8 mouse cellular contexts compared by ENCODE assay signal in genomic region chr8:120633665-120634271, GRCm38 (mm10). TPM values are rescaled to one million over a fixed set of nuclear protein-coding genes. Genes with fewer than 3 reads are reported as not detected.
A peak's percentile ranks its signal among the peaks of the same experiment; 100 is the strongest.
DNase-seq lines count a peak whose midpoint lies in the region; ATAC-seq and TF ChIP-seq lines count a peak whose summit lies in the region.

No protein-coding gene starts in this region.

- peak; percentile 16; the same call in 1 of the 2 replicates for ATAC-seq in intestine, postnatal 0 days
- peak; percentile 53 for ATAC-seq in midbrain, embryonic 14.5 days (ENCODE audit: low FRiP score, low TSS enrichment)

- H3K9ac ChIP-seq in intestine, postnatal 0 days (ENCODE audit: low read depth, low read length) = peak overlapping the region; percentile 34; the same call in 1 of the 2 replicates
- peak overlapping the region; percentile 70 for H3K9ac ChIP-seq in midbrain, embryonic 14.5 days (replicated peaks; ENCODE audit: low read length)

- H3K27ac ChIP-seq in heart, embryonic 10.5 days = peak overlapping the region; percentile 78
- H3K27ac ChIP-seq in embryonic fibroblast, embryonic 13.5 days (ENCODE audit: insufficient read depth, low read length) = no peak overlapping the region
- no peak overlapping the region for H3K27ac ChIP-seq in intestine, postnatal 0 days (ENCODE audit: low read depth, low read length)
- no peak overlapping the region for H3K27ac ChIP-seq in midbrain, embryonic 14.5 days (replicated peaks; ENCODE audit: low read depth, low read length)

- H3K4me3 ChIP-seq in heart, embryonic 10.5 days = peak overlapping the region; percentile 78
- H3K4me3 ChIP-seq in embryonic fibroblast, embryonic 13.5 days (ENCODE audit: insufficient read depth, low read length) = peak overlapping the region; percentile 24; the same call in 1 of the 2 replicates
- peak overlapping the region; percentile 54 for H3K4me3 ChIP-seq in intestine, postnatal 0 days (ENCODE audit: low read depth, low read length)
- peak overlapping the region; percentile 60 for H3K4me3 ChIP-seq in midbrain, embryonic 14.5 days (replicated peaks; ENCODE audit: low read depth, low read length)

- TF ChIP-seq CTCF in embryonic fibroblast, embryonic 13.5 days (IDR thresholded peaks at IDR 0.05; ENCODE audit: borderline replicate concordance, insufficient read depth, low read length) = no peak
- no peak for TF ChIP-seq CTCF in intestine, postnatal 0 days (IDR thresholded peaks at IDR 0.05; ENCODE audit: low read depth)

- DNase-seq in heart, embryonic 10.5 days (ENCODE audit: low spot score) = no peak
- no peak for DNase-seq in heart, adult 18-20 months
- peak; percentile 72 for DNase-seq in ES-CJ7 (ENCODE audit: low read depth, low spot score)
- DNase-seq in midbrain, embryonic 14.5 days = peak; percentile 75
- DNase-seq in urinary bladder, postnatal 25 days (ENCODE audit: low spot score) = no peak
- no peak for DNase-seq in gastrocnemius, postnatal 14 days

- peak overlapping the region; percentile 99 for H3K4me2 ChIP-seq in intestine, postnatal 0 days (replicated peaks; ENCODE audit: low read depth)
- peak overlapping the region; percentile 96 for H3K4me2 ChIP-seq in midbrain, embryonic 14.5 days (ENCODE audit: low read length)

- intact Hi-C loops in gastrocnemius, postnatal 14 days (cut with DNase I; ENCODE audit: low total_unique reads) = no loop called here

- WGBS in heart, embryonic 10.5 days = 1% methylated on average over 44 of the region's 44 CpGs
- WGBS in intestine, postnatal 0 days = 4% methylated on average over 43 of the region's 44 CpGs
- under 1% methylated on average over 44 of the region's 44 CpGs for WGBS in midbrain, embryonic 14.5 days

- H3K36me3 ChIP-seq in heart, embryonic 10.5 days = no peaks in the 10 kb centered on the region
- no peaks in the 10 kb centered on the region for H3K36me3 ChIP-seq in intestine, postnatal 0 days (ENCODE audit: control insufficient read depth, insufficient read depth)
- no peaks in the 10 kb centered on the region for H3K36me3 ChIP-seq in midbrain, embryonic 14.5 days (ENCODE audit: control insufficient read depth, insufficient read depth, low read length)

- H3K4me1 ChIP-seq in heart, embryonic 10.5 days = peaks cover 51% of the 10 kb centered on the region
- H3K4me1 ChIP-seq in embryonic fibroblast, embryonic 13.5 days (ENCODE audit: control insufficient read depth, insufficient read depth, low read length) = no peaks in the 10 kb centered on the region
- no peaks in the 10 kb centered on the region for H3K4me1 ChIP-seq in intestine, postnatal 0 days (replicated peaks; ENCODE audit: control insufficient read depth, insufficient read depth, low read length)
- H3K4me1 ChIP-seq in midbrain, embryonic 14.5 days (ENCODE audit: control insufficient read depth, insufficient read depth, low read length) = 0 out of 2 replicates have a peak, but pooled peaks cover 10% of the 10 kb centered on the region

- peaks cover 53% of the 10 kb centered on the region for H3K27me3 ChIP-seq in heart, embryonic 10.5 days (ENCODE audit: insufficient read depth, poor library complexity, severe bottlenecking)
- H3K27me3 ChIP-seq in intestine, postnatal 0 days (replicated peaks; ENCODE audit: control insufficient read depth, insufficient read depth, low read length) = 0 out of 2 replicates have a peak, but pooled peaks cover 7% of the 10 kb centered on the region
- 0 out of 2 replicates have a peak, but pooled peaks cover 6% of the 10 kb centered on the region for H3K27me3 ChIP-seq in midbrain, embryonic 14.5 days (ENCODE audit: control insufficient read depth, insufficient read depth, low read length)

- peaks cover 3% of the 10 kb centered on the region; the same call in 1 of the 2 replicates for H3K9me3 ChIP-seq in heart, embryonic 10.5 days
- no peaks in the 10 kb centered on the region for H3K9me3 ChIP-seq in intestine, postnatal 0 days (ENCODE audit: control insufficient read depth)
- no peaks in the 10 kb centered on the region for H3K9me3 ChIP-seq in midbrain, embryonic 14.5 days (ENCODE audit: control insufficient read depth, low read length)

- TF ChIP-seq POLR2A in embryonic fibroblast, embryonic 13.5 days (IDR thresholded peaks at IDR 0.05; ENCODE audit: low read depth, low read length) = no peak

RNA-seq across cellular contexts. Expression of gene 1190005I06Rik, which starts 13.7 kb away (rescaled TPM):
- 4.6 and 7.7 TPM in 2 replicates for polyA plus RNA-seq in heart, embryonic 10.5 days (2016; fragmentation: Nextera tagmentation; extraction: Ambion mirVana)
- total RNA-seq in heart, adult 18-20 months (2021) = 1 to 10 TPM; 5.6 to 6.3 TPM
- polyA plus RNA-seq in embryonic fibroblast, embryonic 13.5 days (2011; ENCODE audit: insufficient read length, low read depth, missing spikeins) = 0.75 and 2.2 TPM in 2 replicates
- polyA plus RNA-seq in intestine, postnatal 0 days (2015; fragmentation: Nextera tagmentation; extraction: Ambion mirVana) = 3.9 and 4.0 TPM in 2 replicates
- 11.8 and 12.8 TPM in 2 replicates for polyA plus RNA-seq in midbrain, embryonic 14.5 days (2014; fragmentation: Nextera tagmentation; extraction: Ambion mirVana)
- total RNA-seq in gastrocnemius, postnatal 14 days (2021) = under 1 TPM; 0.59 to 0.84 TPM

RNA-seq across cellular contexts. Expression of gene Gm27021, which starts 34.1 kb away (rescaled TPM):
- 1.9 and 2.8 TPM in 2 replicates for polyA plus RNA-seq in heart, embryonic 10.5 days (2016; fragmentation: Nextera tagmentation; extraction: Ambion mirVana)
- not detected for total RNA-seq in heart, adult 18-20 months (2021)
- 1.2 TPM in 1 of 2 replicates, not detected in the other for polyA plus RNA-seq in embryonic fibroblast, embryonic 13.5 days (2011; ENCODE audit: insufficient read length, low read depth, missing spikeins)
- 1.0 and 1.9 TPM in 2 replicates for polyA plus RNA-seq in intestine, postnatal 0 days (2015; fragmentation: Nextera tagmentation; extraction: Ambion mirVana)
- polyA plus RNA-seq in midbrain, embryonic 14.5 days (2014; fragmentation: Nextera tagmentation; extraction: Ambion mirVana) = 4.9 and 5.1 TPM in 2 replicates
- total RNA-seq in gastrocnemius, postnatal 14 days (2021) = not detected

RNA-seq across cellular contexts. Expression of gene Cox4i1, which starts 34.3 kb away (rescaled TPM):
- polyA plus RNA-seq in heart, embryonic 10.5 days (2016; fragmentation: Nextera tagmentation; extraction: Ambion mirVana) = 1,295 and 1,617 TPM in 2 replicates
- 1,000 to 10,000 TPM; 4,737 to 4,778 TPM for total RNA-seq in heart, adult 18-20 months (2021)
- 409 and 465 TPM in 2 replicates for polyA plus RNA-seq in embryonic fibroblast, embryonic 13.5 days (2011; ENCODE audit: insufficient read length, low read depth, missing spikeins)
- 2,406 and 2,420 TPM in 2 replicates for polyA plus RNA-seq in intestine, postnatal 0 days (2015; fragmentation: Nextera tagmentation; extraction: Ambion mirVana)
- 1,016 and 1,147 TPM in 2 replicates for polyA plus RNA-seq in midbrain, embryonic 14.5 days (2014; fragmentation: Nextera tagmentation; extraction: Ambion mirVana)
- total RNA-seq in gastrocnemius, postnatal 14 days (2021) = 1,000 to 10,000 TPM; 1,541 to 1,794 TPM

RNA-seq across cellular contexts. Expression of gene Emc8, which starts 34.6 kb away (rescaled TPM):
- polyA plus RNA-seq in heart, embryonic 10.5 days (2016; fragmentation: Nextera tagmentation; extraction: Ambion mirVana) = 249 and 314 TPM in 2 replicates
- 10 to 100 TPM; 42.7 to 46.4 TPM for total RNA-seq in heart, adult 18-20 months (2021)
- 53.5 and 55.9 TPM in 2 replicates for polyA plus RNA-seq in embryonic fibroblast, embryonic 13.5 days (2011; ENCODE audit: insufficient read length, low read depth, missing spikeins)
- polyA plus RNA-seq in intestine, postnatal 0 days (2015; fragmentation: Nextera tagmentation; extraction: Ambion mirVana) = 127 and 135 TPM in 2 replicates
- polyA plus RNA-seq in midbrain, embryonic 14.5 days (2014; fragmentation: Nextera tagmentation; extraction: Ambion mirVana) = 108 and 142 TPM in 2 replicates
- total RNA-seq in gastrocnemius, postnatal 14 days (2021) = 10 to 100 TPM; 25.6 to 34.3 TPM

RNA-seq across cellular contexts. Expression of gene Gins2, which starts 44.7 kb away (rescaled TPM):
- polyA plus RNA-seq in heart, embryonic 10.5 days (2016; fragmentation: Nextera tagmentation; extraction: Ambion mirVana) = 106 and 125 TPM in 2 replicates
- 1 to 10 TPM in 1 of 2 experiments, under 1 TPM in 1; 0.98 to 1.8 TPM for total RNA-seq in heart, adult 18-20 months (2021)
- polyA plus RNA-seq in embryonic fibroblast, embryonic 13.5 days (2011; ENCODE audit: insufficient read length, low read depth, missing spikeins) = 31.3 and 33.7 TPM in 2 replicates
- 23.1 and 23.7 TPM in 2 replicates for polyA plus RNA-seq in intestine, postnatal 0 days (2015; fragmentation: Nextera tagmentation; extraction: Ambion mirVana)
- polyA plus RNA-seq in midbrain, embryonic 14.5 days (2014; fragmentation: Nextera tagmentation; extraction: Ambion mirVana) = 15.5 and 23.7 TPM in 2 replicates
- total RNA-seq in gastrocnemius, postnatal 14 days (2021) = 1 to 10 TPM; 2.9 to 3.6 TPM

Comparison
In these comparisons a context has a peak if more than half of its experiments do, and no peak if none do; other contexts are left out.
1. DNase-seq: peak in ES-CJ7 (single experiment) and midbrain, embryonic 14.5 days (single experiment); none in heart, embryonic 10.5 days (single experiment), heart, adult 18-20 months (0 of 2), urinary bladder, postnatal 25 days (single experiment) and gastrocnemius, postnatal 14 days (single experiment).
2. H3K4me3 ChIP-seq: peak in every context shown above with its lines; median percentile 78 in heart, embryonic 10.5 days; 60 in midbrain, embryonic 14.5 days; 54 in intestine, postnatal 0 days; 24 in embryonic fibroblast, embryonic 13.5 days.